Mouse (Mus musculus): ENCODE data around the gene Pacs2.
A peak's percentile ranks its signal among the peaks of the same experiment; 100 is the strongest.

Pacs2 gene

GRCm38 (mm10) chr12:113013604-113014558 lies at the start of gene Pacs2:
Gene Pacs2 (plus strand): TSS chr12:113014508.
- DNase-seq (ENCODE audit: low spot score in 2 of 2) = peak; percentile 94 to 96

- DNase-seq (ENCODE audit: low spot score in 2 of 2) = no peak
These were observed 48.5 kb upstream of the Pacs2 start for GRCm38 (mm10) chr12:112965783-112966182.

- no peak for DNase-seq (ENCODE audit: low spot score in 2 of 2)
These were observed 45.4 kb upstream of the Pacs2 start for GRCm38 (mm10) chr12:112968943-112969342.

- no peak for DNase-seq (ENCODE audit: low spot score in 2 of 2)
These were observed 44.7 kb upstream of the Pacs2 start for GRCm38 (mm10) chr12:112969616-112970015.

- no peak for DNase-seq (ENCODE audit: low spot score in 2 of 2)
These were observed 39.6 kb upstream of the Pacs2 start for GRCm38 (mm10) chr12:112974736-112975135.

- DNase-seq (ENCODE audit: low spot score in 2 of 2) = peak; percentile 94
These were observed 37.8 kb upstream of the Pacs2 start, which contains the start of gene Btbd6 for GRCm38 (mm10) chr12:112976371-112977073. Gene Btbd6 (plus strand): TSS chr12:112976482.

DNA sequence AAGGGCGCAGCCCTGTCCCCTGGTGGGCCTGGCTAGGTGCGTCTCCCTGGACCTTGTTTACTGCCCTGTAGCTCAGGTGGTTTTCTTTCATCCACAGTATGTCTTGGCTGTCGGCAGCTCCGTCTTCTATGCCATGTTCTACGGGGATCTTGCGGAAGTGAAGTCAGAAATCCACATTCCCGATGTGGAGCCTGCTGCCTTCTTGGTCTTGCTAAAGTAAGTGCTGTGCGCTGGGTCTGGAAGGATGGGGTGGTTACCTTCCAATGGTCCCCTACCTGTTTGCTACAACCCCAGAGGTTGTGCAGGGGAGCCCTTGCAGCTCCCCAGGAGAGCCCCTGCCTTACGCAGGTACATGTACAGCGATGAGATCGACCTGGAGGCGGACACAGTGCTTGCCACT lies 37.2 kb upstream of the Pacs2 start:
- DNase-seq (ENCODE audit: low spot score in 2 of 2) = no peak

GRCm38 (mm10) chr12:112982031-112982430 lies 32.3 kb upstream of the Pacs2 start:
- DNase-seq (ENCODE audit: low spot score in 2 of 2) = no peak

DNA sequence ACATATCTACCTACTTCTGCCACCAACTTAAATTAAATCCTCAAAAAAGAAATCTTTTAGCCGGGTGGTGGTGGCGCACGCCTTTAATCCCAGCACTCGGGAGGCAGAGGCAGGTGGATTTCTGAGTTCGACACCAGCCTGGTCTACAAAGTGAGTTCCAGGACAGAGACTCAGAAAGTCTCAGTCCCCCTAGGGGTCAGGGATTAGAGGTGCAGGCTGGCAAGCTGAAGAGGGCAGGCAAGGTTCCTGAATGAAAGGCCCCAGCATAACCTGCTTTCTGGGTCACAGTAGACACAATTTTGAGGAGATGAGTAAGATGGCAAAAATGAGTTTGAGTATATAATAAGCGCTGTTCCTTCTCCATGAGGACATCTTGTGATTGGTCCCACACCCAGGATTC lies 29.0 kb upstream of the Pacs2 start:
- DNase-seq (ENCODE audit: low spot score in 2 of 2) = no peak

- DNase-seq (ENCODE audit: low spot score in 2 of 2) = peak in 1 of 2 experiments; percentile 35
These were observed 26.4 kb upstream of the Pacs2 start for GRCm38 (mm10) chr12:112987877-112988276.

DNA sequence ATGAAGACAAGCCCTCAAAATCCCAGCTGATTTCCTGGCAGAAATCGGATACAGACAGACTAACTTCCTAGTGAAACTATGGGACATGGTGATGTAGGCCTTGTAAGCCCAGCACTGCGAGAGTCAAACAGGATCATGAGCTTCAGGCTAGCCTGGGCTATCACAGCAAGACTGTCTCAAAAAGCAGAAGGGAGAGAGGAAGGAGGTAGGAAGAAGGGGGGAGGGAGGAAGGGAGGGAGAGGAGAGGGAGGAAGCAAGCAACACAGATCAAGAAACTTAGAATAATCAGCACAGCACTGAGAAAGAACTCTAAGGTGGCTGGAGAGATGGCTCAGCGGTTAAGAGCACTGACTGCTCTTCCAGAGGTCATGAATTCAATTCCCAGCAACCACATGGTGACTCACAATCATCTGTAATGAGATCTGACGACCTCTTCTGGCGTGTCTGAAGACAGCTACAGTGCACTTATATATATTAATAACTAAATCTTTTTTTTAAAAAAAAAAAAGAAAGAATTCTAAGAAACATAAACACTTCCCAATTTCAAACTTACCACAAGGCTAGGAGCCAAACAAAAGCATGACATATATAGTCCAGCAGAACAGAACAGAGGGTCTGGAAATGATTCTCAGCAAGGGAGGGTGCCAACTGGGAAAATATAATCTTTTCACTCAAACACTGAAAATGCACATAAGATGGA lies 23.5 kb upstream of the Pacs2 start:
- DNase-seq (ENCODE audit: low spot score in 2 of 2) = no peak

- DNase-seq (ENCODE audit: low spot score in 2 of 2) = no peak
These were observed 22.9 kb upstream of the Pacs2 start for GRCm38 (mm10) chr12:112991444-112991843.

- no peak for DNase-seq (ENCODE audit: low spot score in 2 of 2)
These were observed 20.2 kb upstream of the Pacs2 start for GRCm38 (mm10) chr12:112994153-112994552.

DNA sequence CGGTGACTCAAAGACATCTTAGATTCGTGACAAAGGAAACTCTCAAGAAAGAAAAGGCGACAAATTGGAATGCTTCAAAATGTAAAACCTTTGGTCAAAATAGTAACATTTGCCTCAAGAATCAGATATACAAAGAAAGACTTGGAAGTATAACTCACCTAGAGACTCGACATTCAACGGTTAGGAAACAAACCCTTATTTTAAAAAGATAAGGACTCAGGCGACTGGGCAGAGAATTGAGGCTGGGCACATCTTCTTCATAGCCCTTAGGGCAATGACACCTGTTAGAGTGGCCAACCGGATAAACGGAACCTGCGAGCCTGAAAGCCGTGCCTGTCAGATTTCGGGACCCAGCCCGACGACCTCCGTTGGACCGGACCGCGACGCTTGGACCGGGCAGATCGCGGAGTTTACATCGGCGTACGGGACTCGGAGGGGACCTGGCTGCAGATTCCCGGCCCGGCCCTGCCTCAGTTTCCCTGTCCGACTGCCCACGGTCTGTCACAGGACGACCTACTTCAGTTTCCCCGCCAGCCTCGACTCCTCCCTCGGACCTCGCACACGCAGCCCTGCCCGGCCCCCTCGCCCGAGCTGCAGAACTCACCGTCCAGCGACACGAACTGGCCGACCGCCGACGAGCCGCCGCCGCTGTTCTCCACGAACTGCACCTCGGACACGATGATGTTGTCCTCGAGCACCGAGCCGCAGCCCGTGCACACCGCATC lies 14.6 kb upstream of the Pacs2 start:
- DNase-seq (ENCODE audit: low spot score in 2 of 2) = peak in 1 of 2 experiments; percentile 62

DNA sequence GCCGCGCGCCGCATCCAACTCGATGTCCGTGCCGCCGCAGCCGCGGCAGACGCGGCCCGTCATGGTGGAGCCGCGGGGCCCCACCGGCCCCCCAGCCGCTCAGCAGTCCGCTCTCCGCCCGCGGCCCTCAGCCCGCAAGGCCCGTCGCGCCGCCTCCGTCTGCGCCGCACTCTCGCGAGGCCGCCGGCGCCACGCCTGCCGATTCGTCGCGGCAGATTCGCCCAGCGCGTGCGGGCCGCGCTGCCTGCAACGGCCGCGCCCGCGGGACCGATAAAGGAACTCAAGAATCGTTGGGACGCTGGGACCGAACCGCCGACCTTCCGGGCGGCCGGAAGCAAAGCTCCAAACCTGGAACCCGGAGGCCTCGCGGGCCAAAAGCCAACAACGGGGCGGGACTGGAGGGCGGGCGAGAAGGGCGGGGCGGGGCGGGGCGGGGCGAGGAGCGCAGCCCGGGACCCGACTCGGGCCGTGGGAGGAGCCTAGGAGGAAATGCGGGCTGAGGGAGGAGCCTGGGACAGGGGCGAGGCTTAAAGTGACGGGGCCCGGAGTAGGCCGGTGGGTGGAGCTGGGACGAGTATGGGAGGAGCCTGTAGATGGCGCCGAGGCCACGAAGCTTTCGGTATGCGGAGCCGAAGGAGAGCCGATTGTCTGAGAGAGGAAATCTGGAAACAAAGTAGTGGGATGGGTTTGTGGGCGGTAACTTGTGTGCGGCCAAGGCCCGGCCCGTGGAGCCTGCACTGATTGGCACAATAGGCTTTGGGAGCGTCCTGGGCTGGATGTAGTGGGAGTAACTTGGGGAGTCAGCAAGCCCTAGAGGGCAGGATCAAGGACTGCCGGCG lies 13.8 kb upstream of the Pacs2 start, which contains the start of gene Brf1:
Brf1 (minus strand) TSS at position 411 of the 839 bp plus-strand sequence.
- peak; percentile 96 to 97 for DNase-seq (ENCODE audit: low spot score in 2 of 2)

- no peak for DNase-seq (ENCODE audit: low spot score in 2 of 2)
These were observed 13.2 kb upstream of the Pacs2 start for GRCm38 (mm10) chr12:113001133-113001474.

GRCm38 (mm10) chr12:113002667-113003066 lies 11.6 kb upstream of the Pacs2 start:
- DNase-seq (ENCODE audit: low spot score in 2 of 2) = no peak

DNA sequence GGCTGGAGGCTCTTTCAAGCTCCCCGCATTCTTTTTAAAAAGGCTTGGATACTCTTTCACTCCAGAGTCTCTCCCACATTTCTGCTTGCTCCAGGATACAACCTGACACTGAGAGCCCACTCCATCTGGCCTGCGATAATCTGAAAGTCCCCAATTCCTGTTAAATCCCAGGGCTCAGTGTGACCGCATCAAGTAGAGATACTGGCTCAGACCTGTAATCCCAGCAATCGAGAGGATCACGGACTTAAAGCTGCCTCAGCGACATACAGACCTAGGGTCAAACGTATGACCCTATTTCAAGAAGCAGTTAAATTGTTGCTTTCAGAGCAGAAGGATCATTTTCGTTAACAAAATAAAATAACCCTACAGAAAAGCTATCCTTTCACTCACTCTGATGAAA lies 10.3 kb upstream of the Pacs2 start:
- no peak for DNase-seq (ENCODE audit: low spot score in 2 of 2)

- peak; percentile 64 to 76 for DNase-seq (ENCODE audit: low spot score in 2 of 2)
These were observed 9.3 kb upstream of the Pacs2 start for GRCm38 (mm10) chr12:113004993-113005392.

DNA sequence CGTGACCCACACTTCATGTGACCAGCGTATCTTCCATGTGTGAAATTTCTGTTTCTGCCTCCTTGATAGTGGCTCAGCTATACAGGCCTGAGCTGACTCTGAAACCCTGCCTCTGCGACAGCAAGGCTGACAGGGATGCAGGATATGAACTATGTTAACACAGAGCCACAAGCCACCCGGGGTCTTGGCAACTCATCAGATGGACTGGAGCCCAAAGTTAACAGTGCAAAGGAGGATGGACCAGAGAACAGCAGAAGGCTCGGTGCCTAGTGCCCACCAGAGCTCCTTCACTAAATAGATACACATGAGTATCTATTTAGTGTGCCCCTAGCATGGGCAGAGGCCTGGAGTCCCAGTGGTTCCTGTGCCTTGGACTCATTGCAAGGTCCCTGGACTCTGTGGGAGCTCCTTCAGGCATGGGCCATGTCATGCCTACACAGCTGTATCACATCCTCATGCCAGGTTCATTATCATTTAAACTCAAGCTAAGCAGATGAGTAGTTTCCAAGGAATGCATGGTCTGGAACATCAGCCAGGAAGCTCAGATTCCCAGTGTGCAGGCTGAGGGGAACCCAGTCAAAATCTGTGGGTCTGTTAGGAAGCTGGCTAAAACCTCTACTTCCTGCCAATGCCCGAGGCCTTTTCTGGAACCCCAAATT lies 2.5 kb upstream of the Pacs2 start:
- no peak for DNase-seq (ENCODE audit: low spot score in 2 of 2)

Data from right cerebral cortex, postnatal 10 days (tissue).